Mouse (Mus musculus) ES-CJ7 (cell line): ENCODE results near the gene Metap1.

Experiments
- DNase-seq: peaks from one replicate; pipeline ENCODE4 v3.0.0; 2011; ENCODE audit warnings: low read depth, low spot score

Gene Metap1

GRCm38 (mm10) chr3:138452169-138452568, 37.1 kb downstream of the Metap1 start:
- no peak for DNase-seq

GRCm38 (mm10) chr3:138448077-138448860, 41.0 kb downstream of the Metap1 start:
- no peak for DNase-seq

GRCm38 (mm10) chr3:138443465-138443771, 45.9 kb downstream of the Metap1 start:
- DNase-seq = no peak

GRCm38 (mm10) chr3:138442612-138443464, 46.5 kb downstream of the Metap1 start, which contains the start of gene Adh5:
TSS of gene Adh5 (plus strand) at chr3:138443093.
- peak; percentile 95 for DNase-seq

- DNase-seq = no peak
Observed at GRCm38 (mm10) chr3:138442203-138442602, 47.1 kb downstream of the Metap1 start.

- peak; percentile 81 for DNase-seq
Observed at GRCm38 (mm10) chr3:138438716-138439115, 50.6 kb downstream of the Metap1 start.

GRCm38 (mm10) chr3:138431835-138432234, 57.5 kb downstream of the Metap1 start:
- no peak for DNase-seq

- DNase-seq = no peak
Observed at GRCm38 (mm10) chr3:138430360-138430976, 58.8 kb downstream of the Metap1 start.

GRCm38 (mm10) chr3:138424247-138424646, 65.1 kb downstream of the Metap1 start:
- DNase-seq = no peak

- no peak for DNase-seq
Observed at GRCm38 (mm10) chr3:138423664-138424063, 65.7 kb downstream of the Metap1 start.

- no peak for DNase-seq
Observed at GRCm38 (mm10) chr3:138420385-138420784, 68.9 kb downstream of the Metap1 start.

- no peak for DNase-seq
Observed at GRCm38 (mm10) chr3:138419369-138419768, 69.9 kb downstream of the Metap1 start.

GRCm38 (mm10) chr3:138415121-138415690, 74.1 kb downstream of the Metap1 start, which contains the start of gene Adh4:
TSS of gene Adh4 (plus strand) at chr3:138415466.
- DNase-seq = no peak

GRCm38 (mm10) chr3:138410211-138410610, 79.1 kb downstream of the Metap1 start:
- DNase-seq = no peak

- no peak for DNase-seq
Observed at GRCm38 (mm10) chr3:138409585-138409984, 79.7 kb downstream of the Metap1 start.
